Mouse (Mus musculus): ENCODE measurements around the gene Styx. TPM values are rescaled to one million over a fixed set of nuclear protein-coding genes. Genes with fewer than 3 reads are reported as not detected.

Gene Styx
- total and polyA plus RNA-seq, 2 experiments from 2014 or later: 35.9 to 72.2 TPM

- Histone ChIP-seq H3K9me3 (ENCODE audit: low read length) (no peaks in the 10 kb centered on the region), H3K27ac (ENCODE audit: low read depth, low read length) (no peak overlapping the region), H3K36me3 (ENCODE audit: insufficient read depth) (peaks cover 2% of the 10 kb centered on the region; the same call in 1 of the 2 replicates), H3K4me1 (ENCODE audit: insufficient read depth) (no peaks in the 10 kb centered on the region), H3K27me3 (ENCODE audit: insufficient read depth, low read length) (no peaks in the 10 kb centered on the region), H3K4me2 (ENCODE audit: low read depth) (no peak overlapping the region), H3K4me3 (ENCODE audit: low read depth, low read length) (no peak overlapping the region), H3K9ac (no peak overlapping the region)
- 91% methylated on average over 14 of the region's 14 CpGs for WGBS
- no peak for TF ChIP-seq CTCF (IDR thresholded peaks at IDR 0.05; ENCODE audit: low read depth)
- ATAC-seq (no peak), DNase-seq (no peak)
Measured at GRCm38 (mm10) chr14:45310101-45310500, 40.8 kb upstream of the Styx start.

- WGBS: 78% methylated on average over 5 of the region's 5 CpGs
- no peak for TF ChIP-seq CTCF (IDR thresholded peaks at IDR 0.05; ENCODE audit: low read depth)
- peak overlapping the region; percentile 58 for H3K4me2 ChIP-seq (ENCODE audit: low read depth)
- no peak overlapping the region for H3K27ac ChIP-seq (ENCODE audit: low read depth, low read length)
- H3K27me3 ChIP-seq (ENCODE audit: insufficient read depth, low read length): no peaks in the 10 kb centered on the region
- peak overlapping the region; percentile 78 for H3K9ac ChIP-seq
- DNase-seq: no peak
- H3K36me3 ChIP-seq (ENCODE audit: insufficient read depth): no peaks in the 10 kb centered on the region
- H3K4me1 ChIP-seq (ENCODE audit: insufficient read depth): peaks cover 17% of the 10 kb centered on the region; the same call in 1 of the 2 replicates
- ATAC-seq: no peak
- H3K9me3 ChIP-seq (ENCODE audit: low read length): no peaks in the 10 kb centered on the region
- H3K4me3 ChIP-seq (ENCODE audit: low read depth, low read length): peak overlapping the region; percentile 69
Measured at GRCm38 (mm10) chr14:45316927-45317326, 34.0 kb upstream of the Styx start.

- WGBS: under 1% methylated on average over 38 of the region's 38 CpGs
- peak overlapping the region; percentile 58 for H3K4me2 ChIP-seq (ENCODE audit: low read depth)
- peak overlapping the region; percentile 69 for H3K4me3 ChIP-seq (ENCODE audit: low read depth, low read length)
- ATAC-seq: peak; percentile 5
- TF ChIP-seq CTCF (IDR thresholded peaks at IDR 0.05; ENCODE audit: low read depth): no peak
- no peaks in the 10 kb centered on the region for H3K36me3 ChIP-seq (ENCODE audit: insufficient read depth)
- H3K27me3 ChIP-seq (ENCODE audit: insufficient read depth, low read length): no peaks in the 10 kb centered on the region
- no peaks in the 10 kb centered on the region for H3K9me3 ChIP-seq (ENCODE audit: low read length)
- H3K27ac ChIP-seq (ENCODE audit: low read depth, low read length): peak overlapping the region; percentile 94
- peak overlapping the region; percentile 78 for H3K9ac ChIP-seq
- no peak for DNase-seq
- H3K4me1 ChIP-seq (ENCODE audit: insufficient read depth): peaks cover 17% of the 10 kb centered on the region; the same call in 1 of the 2 replicates
Measured at GRCm38 (mm10) chr14:45317921-45318411, 32.9 kb upstream of the Styx start.

- Histone ChIP-seq H3K27ac (ENCODE audit: low read depth, low read length) (peak within 1 kb of the TSS; percentile 94), H3K27me3 (ENCODE audit: insufficient read depth, low read length) (no peaks in the 10 kb centered on the region), H3K9me3 (ENCODE audit: low read length) (no peaks in the 10 kb centered on the region), H3K4me3 (ENCODE audit: low read depth, low read length) (peak within 1 kb of the TSS; percentile 69), H3K36me3 (ENCODE audit: insufficient read depth) (no peaks in the 10 kb centered on the region), H3K9ac (peak within 1 kb of the TSS; percentile 78), H3K4me2 (ENCODE audit: low read depth) (peak within 1 kb of the TSS; percentile 58), H3K4me1 (ENCODE audit: insufficient read depth) (peaks cover 17% of the 10 kb centered on the region; the same call in 1 of the 2 replicates)
- no peak for TF ChIP-seq CTCF (IDR thresholded peaks at IDR 0.05; ENCODE audit: low read depth)
- DNase-seq (peak; percentile 90), ATAC-seq (peak; percentile 97)
- 8% methylated on average over 43 of the region's 74 CpGs for WGBS
Measured at GRCm38 (mm10) chr14:45318426-45319236, 32.3 kb upstream of the Styx start, which contains the start of gene Ero1l. TSS of gene Ero1l (minus strand) at chr14:45318771.

GRCm38 (mm10) chr14:45319237-45319610 lies 31.7 kb upstream of the Styx start:
- Histone ChIP-seq H3K9ac (peak overlapping the region; percentile 78), H3K4me3 (ENCODE audit: low read depth, low read length) (peak overlapping the region; percentile 69; the same call in 1 of the 2 replicates), H3K27ac (ENCODE audit: low read depth, low read length) (peak overlapping the region; percentile 94; the same call in 1 of the 2 replicates), H3K9me3 (ENCODE audit: low read length) (no peaks in the 10 kb centered on the region), H3K36me3 (ENCODE audit: insufficient read depth) (no peaks in the 10 kb centered on the region), H3K27me3 (ENCODE audit: insufficient read depth, low read length) (no peaks in the 10 kb centered on the region), H3K4me1 (ENCODE audit: insufficient read depth) (peaks cover 17% of the 10 kb centered on the region; the same call in 1 of the 2 replicates), H3K4me2 (ENCODE audit: low read depth) (peak overlapping the region; percentile 58; the same call in 1 of the 2 replicates)
- DNase-seq (peak; percentile 7), ATAC-seq (no peak)
- TF ChIP-seq CTCF (IDR thresholded peaks at IDR 0.05; ENCODE audit: low read depth): no peak
- WGBS: 58% methylated on average over 3 of the region's 3 CpGs

GRCm38 (mm10) chr14:45320111-45320510 lies 30.8 kb upstream of the Styx start:
- Histone ChIP-seq H3K9ac (no peak overlapping the region), H3K27ac (ENCODE audit: low read depth, low read length) (no peak overlapping the region), H3K4me3 (ENCODE audit: low read depth, low read length) (no peak overlapping the region), H3K4me1 (ENCODE audit: insufficient read depth) (peaks cover 17% of the 10 kb centered on the region; the same call in 1 of the 2 replicates), H3K27me3 (ENCODE audit: insufficient read depth, low read length) (no peaks in the 10 kb centered on the region), H3K4me2 (ENCODE audit: low read depth) (no peak overlapping the region), H3K36me3 (ENCODE audit: insufficient read depth) (no peaks in the 10 kb centered on the region), H3K9me3 (ENCODE audit: low read length) (no peaks in the 10 kb centered on the region)
- DNase-seq: no peak
- TF ChIP-seq CTCF (IDR thresholded peaks at IDR 0.05; ENCODE audit: low read depth): no peak
- 79% methylated on average over 4 of the region's 4 CpGs for WGBS
- ATAC-seq: no peak

- TF ChIP-seq CTCF (IDR thresholded peaks at IDR 0.05; ENCODE audit: low read depth): no peak
- Histone ChIP-seq H3K27me3 (ENCODE audit: insufficient read depth, low read length) (no peaks in the 10 kb centered on the region), H3K36me3 (ENCODE audit: insufficient read depth) (no peaks in the 10 kb centered on the region), H3K9me3 (ENCODE audit: low read length) (no peaks in the 10 kb centered on the region), H3K4me2 (ENCODE audit: low read depth) (no peak overlapping the region), H3K4me1 (ENCODE audit: insufficient read depth) (peaks cover 10% of the 10 kb centered on the region; the same call in 1 of the 2 replicates), H3K9ac (no peak overlapping the region), H3K27ac (ENCODE audit: low read depth, low read length) (no peak overlapping the region), H3K4me3 (ENCODE audit: low read depth, low read length) (no peak overlapping the region)
- 82% methylated on average over 3 of the region's 3 CpGs for WGBS
- ATAC-seq: no peak
- no peak for DNase-seq
Measured at GRCm38 (mm10) chr14:45321067-45321466, 29.8 kb upstream of the Styx start.

Data from forebrain, postnatal 0 days (tissue).